32 mouse cellular contexts compared by ENCODE assay signal in the genomic region with DNA sequence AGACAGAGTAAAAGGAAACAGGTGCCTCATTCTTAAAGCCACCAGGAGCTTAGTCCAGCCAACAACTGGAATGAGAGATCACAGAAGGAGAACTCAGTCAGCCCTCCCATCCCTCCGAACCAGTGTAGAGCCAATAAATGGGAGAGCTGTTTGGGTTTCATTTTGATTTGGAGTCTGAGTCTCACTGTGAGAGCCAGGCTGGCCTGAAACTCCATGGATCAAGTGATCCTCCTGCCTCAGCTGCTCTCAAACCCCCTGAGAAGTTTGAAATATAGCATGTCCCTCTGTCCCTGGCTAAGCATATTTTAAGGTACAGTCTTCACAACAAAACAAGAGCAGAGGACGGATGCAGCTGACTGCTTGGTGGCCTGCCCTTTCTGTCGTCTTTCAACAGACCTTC.
"Had no signal": no experiment of that assay in that cellular context is flagged by ENCODE, and none has a peak within 500 bp of the region (broad histone marks: within the 10 kb centered on the region; RNA-seq: fewer than 3 reads in every experiment).

No protein-coding gene starts in this region.

- H3K4me2 ChIP-seq: heart, embryonic 11.5 days; heart, embryonic 12.5 days; heart, embryonic 13.5 days; heart, embryonic 15.5 days; hindbrain, embryonic 12.5 days; hindbrain, embryonic 13.5 days; hindbrain, embryonic 14.5 days; hindbrain, embryonic 15.5 days; intestine, embryonic 15.5 days; kidney, embryonic 15.5 days had no signal

- ATAC-seq: hindbrain, embryonic 16.5 days; hindbrain, postnatal 0 days; inflammation-experienced regulatory T-cells, adult 6 months; intestine, embryonic 15.5 days; intestine, embryonic 16.5 days; intestine, postnatal 0 days had no signal

- H3K4me1 ChIP-seq: heart, embryonic 12.5 days; heart, embryonic 13.5 days; heart, embryonic 15.5 days; hindbrain, embryonic 10.5 days; hindbrain, embryonic 12.5 days; hindbrain, embryonic 13.5 days; hindbrain, embryonic 15.5 days; intestine, embryonic 15.5 days; kidney, embryonic 15.5 days had no signal

- H3K27ac ChIP-seq: heart, embryonic 13.5 days; heart, embryonic 15.5 days; hindbrain, embryonic 10.5 days; hindbrain, embryonic 12.5 days; hindbrain, embryonic 13.5 days; hindbrain, embryonic 14.5 days; hindbrain, embryonic 15.5 days; hindbrain, postnatal 0 days; intestine, embryonic 15.5 days; kidney, embryonic 15.5 days; kidney, postnatal 0 days; layer of hippocampus, adult 2 months had no signal

- H3K9me3 ChIP-seq: heart, embryonic 13.5 days; heart, embryonic 15.5 days; hindbrain, embryonic 10.5 days; hindbrain, embryonic 12.5 days; hindbrain, embryonic 13.5 days; hindbrain, embryonic 15.5 days; intestine, embryonic 15.5 days; kidney, embryonic 15.5 days had no signal

- H3K9ac ChIP-seq: heart, embryonic 12.5 days; heart, embryonic 13.5 days; heart, embryonic 15.5 days; hindbrain, embryonic 12.5 days; hindbrain, embryonic 13.5 days; hindbrain, embryonic 14.5 days; hindbrain, embryonic 15.5 days; intestine, embryonic 15.5 days; kidney, embryonic 15.5 days had no signal

- H3K36me3 ChIP-seq: heart, embryonic 12.5 days; heart, embryonic 13.5 days; heart, embryonic 15.5 days; hindbrain, embryonic 10.5 days; hindbrain, embryonic 12.5 days; hindbrain, embryonic 13.5 days; hindbrain, embryonic 15.5 days; intestine, embryonic 15.5 days; kidney, embryonic 15.5 days had no signal

- H3K4me3 ChIP-seq: heart, embryonic 12.5 days; heart, embryonic 13.5 days; heart, embryonic 15.5 days; hindbrain, embryonic 10.5 days; hindbrain, embryonic 12.5 days; hindbrain, embryonic 13.5 days; hindbrain, embryonic 15.5 days; intestine, embryonic 15.5 days; kidney, embryonic 15.5 days; layer of hippocampus, adult 2 months had no signal

- DNase-seq: heart, postnatal 10 days; heart, postnatal 14 days; heart, postnatal 4 days; kidney, adult 11 months; kidney, adult 18-20 months; kidney, adult 2 months; kidney, adult 8-10 months; kidney, adult 9 months; kidney, postnatal 10 days; kidney, postnatal 14 days; kidney, postnatal 36 days; kidney, postnatal 4 days; layer of hippocampus, adult 9-11 months; layer of hippocampus, postnatal 36 days had no signal

- H3K27me3 ChIP-seq: heart, embryonic 12.5 days; heart, embryonic 15.5 days; hindbrain, embryonic 12.5 days; hindbrain, embryonic 13.5 days; hindbrain, embryonic 15.5 days; intestine, embryonic 15.5 days; kidney, embryonic 15.5 days had no signal
